Mouse (Mus musculus) neural tube, embryonic 15.5 days (tissue): Measurements from ENCODE around the gene Usf2. TPM values are rescaled to one million over a fixed set of nuclear protein-coding genes. Genes with fewer than 3 reads are reported as not detected.
"Not testable (repeated sequence)": the region's sequence is repeated elsewhere in the genome, so short reads cannot be mapped to it uniquely, and the experiment has no call there.

Experiments used
- ATAC-seq: fragments of 200-750 bp; cut with Nextera tagmentation; 2 replicates; pipeline ENCODE4 v1.8.0; 2017; ENCODE audit warnings: mild to moderate bottlenecking, moderate TSS enrichment, moderate library complexity; ENCODE audit not compliant: low FRiP score
- H3K27ac ChIP-seq: fragments of 300-500 bp; sonication (generic); replicated peaks from 2 replicates; pipeline ENCODE4 v1.5.1; 2015; ENCODE audit warnings: mild to moderate bottlenecking, inconsistent platforms
- H3K27me3 ChIP-seq: fragments of 300-500 bp; sonication (generic); replicated peaks from 2 replicates; pipeline ENCODE4 v1.6.1; 2015; ENCODE audit warnings: inconsistent platforms
- H3K36me3 ChIP-seq: fragments of 300-500 bp; sonication (generic); 2 replicates; pipeline ENCODE4 v1.6.1; 2015; ENCODE audit warnings: inconsistent platforms
- H3K4me1 ChIP-seq: fragments of 300-500 bp; sonication (generic); 2 replicates; pipeline ENCODE4 v1.6.1; 2015; ENCODE audit warnings: inconsistent platforms
- H3K4me2 ChIP-seq: fragments of 300-500 bp; sonication (generic); 2 replicates; pipeline ENCODE4 v1.6.1; 2015; ENCODE audit warnings: inconsistent platforms, mild to moderate bottlenecking, moderate library complexity
- H3K4me3 ChIP-seq: fragments of 300-500 bp; sonication (generic); replicated peaks from 2 replicates; pipeline ENCODE4 v1.5.1; 2015; ENCODE audit warnings: mild to moderate bottlenecking, inconsistent platforms
- H3K9ac ChIP-seq: fragments of 300-500 bp; sonication (generic); replicated peaks from 2 replicates; pipeline ENCODE4 v1.6.1; 2015; ENCODE audit warnings: mild to moderate bottlenecking, inconsistent platforms
- H3K9me3 ChIP-seq: fragments of 300-500 bp; sonication (generic); replicated peaks from 2 replicates; pipeline ENCODE4 v1.6.1; 2016; ENCODE audit warnings: inconsistent platforms
- WGBS: fragments of 180-500 bp; shearing (Covaris S2); methylation state at CpG from one replicate; pipeline ENCODE4 v1.1.7; 2015; ENCODE audit warnings: mixed read lengths; 5-methylcytosine and 5-hydroxymethylcytosine counted together
- polyA plus RNA-seq: library from polyadenylated mRNA; unstranded; fragments of >200 nt; fragmentation: Nextera tagmentation; extraction: Ambion mirVana; gene quantifications from 2 replicates; pipeline ENCODE4 v1.2.1, GENCODE M21; 2015

Usf2 gene
- polyA plus RNA-seq, 1 experiment from 2014 or later: 36.0 TPM

- H3K36me3 ChIP-seq: peaks cover 17% of the 10 kb centered on the region
- 74% methylated on average over 9 of the region's 9 CpGs for WGBS
- H3K4me2 ChIP-seq: no peak within 1 kb of the TSS
- no peak within 1 kb of the TSS for H3K4me3 ChIP-seq
- H3K9me3 ChIP-seq: no peaks in the 10 kb centered on the region
- H3K27me3 ChIP-seq: no peaks in the 10 kb centered on the region
- H3K9ac ChIP-seq: no peak within 1 kb of the TSS
- ATAC-seq: no peak
- H3K27ac ChIP-seq: no peak within 1 kb of the TSS
- no peaks in the 10 kb centered on the region for H3K4me1 ChIP-seq
Observed at GRCm38 (mm10) chr7:30943909-30944635, 12.5 kb downstream of the Usf2 start, which contains the start of gene Hamp. Gene Hamp (minus strand): TSS chr7:30944032.

GRCm38 (mm10) chr7:30942365-30942764 lies 14.2 kb downstream of the Usf2 start:
- not testable (repeated sequence) for H3K27me3 ChIP-seq, ATAC-seq, H3K4me1 ChIP-seq, H3K4me2 ChIP-seq, H3K27ac ChIP-seq, H3K4me3 ChIP-seq, H3K9ac ChIP-seq, H3K9me3 ChIP-seq
- 59% methylated on average over 3 of the region's 3 CpGs for WGBS
- peaks cover 12% of the 10 kb centered on the region for H3K36me3 ChIP-seq

GRCm38 (mm10) chr7:30940070-30940469 lies 16.5 kb downstream of the Usf2 start:
- 87% methylated on average over 1 of the region's 1 CpGs for WGBS

GRCm38 (mm10) chr7:30935422-30936099 lies 21.0 kb downstream of the Usf2 start:
- H3K4me1 ChIP-seq, H3K36me3 ChIP-seq, ATAC-seq, H3K27me3 ChIP-seq, H3K9ac ChIP-seq, H3K9me3 ChIP-seq, H3K4me2 ChIP-seq, H3K4me3 ChIP-seq, H3K27ac ChIP-seq: not testable (repeated sequence)
- 85% methylated on average over 6 of the region's 6 CpGs for WGBS

More at GRCm38 (mm10) chr7:30940070-30940469, 16.5 kb downstream of the Usf2 start:
- not testable (repeated sequence) for H3K27ac ChIP-seq, H3K4me3 ChIP-seq, H3K27me3 ChIP-seq, H3K4me2 ChIP-seq, H3K36me3 ChIP-seq, H3K9ac ChIP-seq, H3K4me1 ChIP-seq, ATAC-seq, H3K9me3 ChIP-seq

- H3K27me3 ChIP-seq, H3K36me3 ChIP-seq, H3K4me3 ChIP-seq, H3K4me1 ChIP-seq, H3K27ac ChIP-seq, H3K9me3 ChIP-seq, ATAC-seq, H3K9ac ChIP-seq, H3K4me2 ChIP-seq: not testable (repeated sequence)
- WGBS: 78% methylated on average over 2 of the region's 2 CpGs
Observed at GRCm38 (mm10) chr7:30924581-30924980, 32.0 kb downstream of the Usf2 start, which contains the start of gene Hamp2. Gene Hamp2 (minus strand): TSS chr7:30924681.

GRCm38 (mm10) chr7:30924071-30924470 lies 32.5 kb downstream of the Usf2 start:
- WGBS: 71% methylated on average over 3 of the region's 3 CpGs
- H3K4me1 ChIP-seq: no peaks in the 10 kb centered on the region
- no peak for ATAC-seq

GRCm38 (mm10) chr7:30922490-30922889 lies 34.1 kb downstream of the Usf2 start:
- H3K9ac ChIP-seq, H3K9me3 ChIP-seq, H3K4me1 ChIP-seq, H3K4me3 ChIP-seq, H3K4me2 ChIP-seq, H3K27me3 ChIP-seq, H3K27ac ChIP-seq, ATAC-seq, H3K36me3 ChIP-seq: not testable (repeated sequence)
- 47% methylated on average over 3 of the region's 3 CpGs for WGBS

More at GRCm38 (mm10) chr7:30924071-30924470, 32.5 kb downstream of the Usf2 start:
- no peak overlapping the region for H3K4me3 ChIP-seq
- H3K9ac ChIP-seq: no peak overlapping the region
- no peak overlapping the region for H3K4me2 ChIP-seq
- H3K27ac ChIP-seq: no peak overlapping the region
- no peaks in the 10 kb centered on the region for H3K27me3 ChIP-seq
- no peaks in the 10 kb centered on the region for H3K9me3 ChIP-seq
- H3K36me3 ChIP-seq: no peaks in the 10 kb centered on the region

- Histone ChIP-seq H3K27ac (no peak overlapping the region), H3K4me3 (no peak overlapping the region), H3K36me3 (no peaks in the 10 kb centered on the region), H3K4me1 (no peaks in the 10 kb centered on the region), H3K9ac (no peak overlapping the region), H3K27me3 (no peaks in the 10 kb centered on the region), H3K4me2 (no peak overlapping the region), H3K9me3 (no peaks in the 10 kb centered on the region)
- 70% methylated on average over 3 of the region's 3 CpGs for WGBS
- ATAC-seq: no peak
Observed at GRCm38 (mm10) chr7:30920217-30920616, 36.4 kb downstream of the Usf2 start.

- Histone ChIP-seq H3K27ac (no peak overlapping the region), H3K9me3 (no peaks in the 10 kb centered on the region), H3K36me3 (no peaks in the 10 kb centered on the region), H3K4me3 (no peak overlapping the region), H3K9ac (no peak overlapping the region), H3K4me2 (no peak overlapping the region), H3K4me1 (no peaks in the 10 kb centered on the region), H3K27me3 (no peaks in the 10 kb centered on the region)
- WGBS: 70% methylated on average over 4 of the region's 4 CpGs
- ATAC-seq: no peak
Observed at GRCm38 (mm10) chr7:30917219-30917618, 39.4 kb downstream of the Usf2 start.

- H3K4me3 ChIP-seq: no peak overlapping the region
- WGBS: 35% methylated on average over 6 of the region's 6 CpGs
- no peak overlapping the region for H3K4me2 ChIP-seq
- no peaks in the 10 kb centered on the region for H3K36me3 ChIP-seq
- no peaks in the 10 kb centered on the region for H3K4me1 ChIP-seq
- no peak overlapping the region for H3K27ac ChIP-seq
- H3K27me3 ChIP-seq: no peaks in the 10 kb centered on the region
- no peaks in the 10 kb centered on the region for H3K9me3 ChIP-seq
- ATAC-seq: no peak
- H3K9ac ChIP-seq: no peak overlapping the region
Observed at GRCm38 (mm10) chr7:30916713-30917112, 39.9 kb downstream of the Usf2 start.

- H3K4me2 ChIP-seq: no peak within 1 kb of the TSS
- no peaks in the 10 kb centered on the region for H3K4me1 ChIP-seq
- 67% methylated on average over 8 of the region's 8 CpGs for WGBS
- H3K4me3 ChIP-seq: no peak within 1 kb of the TSS
- no peak within 1 kb of the TSS for H3K9ac ChIP-seq
- no peak for ATAC-seq
- H3K36me3 ChIP-seq: no peaks in the 10 kb centered on the region
- H3K9me3 ChIP-seq: no peaks in the 10 kb centered on the region
- no peak within 1 kb of the TSS for H3K27ac ChIP-seq
- no peaks in the 10 kb centered on the region for H3K27me3 ChIP-seq
Observed at GRCm38 (mm10) chr7:30914732-30915131, 41.9 kb downstream of the Usf2 start, which contains the start of gene Mag. Gene Mag (minus strand): TSS chr7:30914873.

GRCm38 (mm10) chr7:30909773-30910172 lies 46.8 kb downstream of the Usf2 start:
- H3K27ac ChIP-seq: no peak overlapping the region
- H3K4me3 ChIP-seq: no peak overlapping the region
- H3K4me2 ChIP-seq: no peak overlapping the region
- no peak overlapping the region for H3K9ac ChIP-seq
- H3K36me3 ChIP-seq: no peaks in the 10 kb centered on the region
- no peaks in the 10 kb centered on the region; the same call in 1 of the 2 replicates for H3K27me3 ChIP-seq
- peaks cover 6% of the 10 kb centered on the region for H3K4me1 ChIP-seq
- H3K9me3 ChIP-seq: no peaks in the 10 kb centered on the region
- WGBS: 85% methylated on average over 6 of the region's 6 CpGs
- no peak for ATAC-seq
